Mouse (Mus musculus) midbrain, embryonic 12.5 days (tissue): Measurements from ENCODE around the gene Adamtsl3. TPM values are rescaled to one million over a fixed set of nuclear protein-coding genes. Genes with fewer than 3 reads are reported as not detected.
A peak's percentile ranks its signal among the peaks of the same experiment; 100 is the strongest.

Experiments
- ATAC-seq: fragments of 200-750 bp; cut with Nextera tagmentation; 2 replicates; pipeline ENCODE4 v1.8.0; 2017; ENCODE audit warnings: low read depth, moderate TSS enrichment, moderate library complexity; ENCODE audit not compliant: low FRiP score
- H3K27ac ChIP-seq: fragments of 300-500 bp; sonication (generic); replicated peaks from 2 replicates; pipeline ENCODE4 v1.5.1; 2016; ENCODE audit warnings: mild to moderate bottlenecking
- H3K27me3 ChIP-seq: fragments of 300-500 bp; sonication (generic); 2 replicates; pipeline ENCODE4 v1.6.1; 2016; ENCODE audit warnings: mild to moderate bottlenecking
- H3K36me3 ChIP-seq: fragments of 300-500 bp; sonication (generic); 2 replicates; pipeline ENCODE4 v1.6.1; 2016
- H3K4me1 ChIP-seq: fragments of 300-500 bp; sonication (generic); 2 replicates; pipeline ENCODE4 v1.6.1; 2016
- H3K4me2 ChIP-seq: fragments of 300-500 bp; sonication (generic); replicated peaks from 2 replicates; pipeline ENCODE4 v1.6.1; 2016; ENCODE audit warnings: mild to moderate bottlenecking, moderate library complexity
- H3K4me3 ChIP-seq: fragments of 300-500 bp; sonication (generic); 2 replicates; pipeline ENCODE4 v1.5.1; 2016; ENCODE audit warnings: mild to moderate bottlenecking
- H3K9ac ChIP-seq: fragments of 300-500 bp; sonication (generic); replicated peaks from 2 replicates; pipeline ENCODE4 v1.6.1; 2016; ENCODE audit warnings: mild to moderate bottlenecking, moderate library complexity
- H3K9me3 ChIP-seq: fragments of 300-500 bp; sonication (generic); 2 replicates; pipeline ENCODE4 v1.6.1; 2016; ENCODE audit warnings: mild to moderate bottlenecking
- WGBS: fragments of 180-500 bp; shearing (Covaris S2); methylation state at CpG from one replicate; pipeline ENCODE4 v1.1.7; 2016; 5-methylcytosine and 5-hydroxymethylcytosine counted together
- polyA plus RNA-seq: library from polyadenylated mRNA; unstranded; fragments of >200 nt; fragmentation: Nextera tagmentation; extraction: Ambion mirVana; gene quantifications from 2 replicates; pipeline ENCODE4 v1.2.1, GENCODE M21; 2016

Adamtsl3 gene
- polyA plus RNA-seq, result 0.18 and 0.55 TPM in 2 replicates

DNA sequence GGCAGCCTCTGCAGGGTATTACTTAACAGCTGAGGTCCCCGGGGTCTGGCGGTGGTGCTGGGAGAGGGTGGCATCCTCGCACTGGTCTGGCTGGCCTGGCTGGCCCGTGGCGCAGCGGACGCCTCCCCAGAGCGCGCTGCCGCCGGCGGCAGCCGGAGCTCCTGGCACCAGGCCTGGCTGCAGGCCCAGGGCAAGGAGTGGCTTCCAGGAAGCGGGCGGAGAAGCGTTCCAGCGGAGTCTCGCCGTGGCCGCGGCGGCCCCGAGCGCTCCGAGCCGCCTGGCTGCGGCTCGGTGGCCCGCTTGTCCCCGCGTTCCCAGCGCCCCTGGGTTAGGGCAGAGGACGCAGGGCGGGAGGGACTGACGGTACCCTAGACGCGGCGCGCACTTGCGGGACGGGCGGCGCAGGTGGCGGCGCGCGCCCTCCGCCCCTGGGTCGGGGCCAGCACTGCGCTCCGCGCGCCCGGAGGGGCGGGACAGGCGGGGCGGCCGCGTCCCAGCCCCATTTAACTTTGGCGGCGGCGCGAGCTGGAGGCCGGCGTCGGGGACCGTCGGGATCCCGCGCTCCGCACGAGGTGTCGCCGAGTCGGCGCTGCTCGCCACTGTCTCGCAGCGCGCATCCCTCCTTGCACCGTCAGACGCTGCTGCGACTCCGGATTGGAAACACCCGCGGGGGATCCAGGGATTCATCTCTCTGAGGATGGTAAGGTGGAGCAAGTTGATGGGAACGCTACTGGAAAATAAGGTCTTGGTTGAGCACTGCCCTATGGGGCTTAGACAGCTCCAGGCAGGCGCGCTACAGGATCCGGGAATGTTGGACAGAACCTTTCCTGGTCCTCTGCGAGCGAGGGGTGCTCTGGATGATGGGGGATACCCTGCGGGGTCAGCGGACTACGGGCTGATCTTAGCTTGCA is at the start of gene Adamtsl3:
Adamtsl3 (plus strand) TSS at position 484 of the 911 bp plus-strand sequence.
- Histone ChIP-seq H3K4me1 (peaks cover 11% of the 10 kb centered on the region), H3K9ac (no peak within 1 kb of the TSS), H3K27me3 (peaks cover 48% of the 10 kb centered on the region), H3K36me3 (no peaks in the 10 kb centered on the region), H3K27ac (no peak within 1 kb of the TSS), H3K4me2 (peak within 1 kb of the TSS; percentile 71), H3K4me3 (peak within 1 kb of the TSS; percentile 46), H3K9me3 (no peaks in the 10 kb centered on the region)
- peak; percentile 66; the same call in 1 of the 2 replicates for ATAC-seq
- under 1% methylated on average over 72 of the region's 95 CpGs for WGBS

DNA sequence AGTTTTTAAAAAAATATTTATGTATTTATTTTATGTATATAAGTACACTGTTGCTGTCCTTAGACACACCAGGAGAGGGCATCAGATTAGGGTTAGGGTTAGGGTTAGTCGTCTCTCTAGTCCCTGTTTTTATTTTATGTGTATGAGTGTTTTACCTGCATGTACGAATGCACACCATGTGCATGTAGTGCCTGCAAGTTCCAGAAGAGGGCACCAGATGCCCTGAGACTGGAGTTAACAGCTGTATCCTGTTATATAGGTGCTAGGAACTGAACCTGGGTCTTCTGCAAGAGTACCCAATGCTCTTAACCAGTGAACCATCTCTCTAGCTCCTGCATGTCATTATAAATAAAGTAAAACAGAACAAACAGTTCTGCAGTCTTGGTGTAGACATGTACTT is 48.3 kb upstream of the Adamtsl3 start:
- no peak overlapping the region for H3K4me3 ChIP-seq
- H3K36me3 ChIP-seq, result no peaks in the 10 kb centered on the region
- H3K4me1 ChIP-seq, result no peaks in the 10 kb centered on the region
- no peak overlapping the region for H3K4me2 ChIP-seq
- no peak overlapping the region for H3K27ac ChIP-seq
- no peaks in the 10 kb centered on the region for H3K27me3 ChIP-seq
- WGBS, result 94% methylated on average over 2 of the region's 2 CpGs
- no peak for ATAC-seq
- no peak overlapping the region for H3K9ac ChIP-seq
- H3K9me3 ChIP-seq, result peaks cover 6% of the 10 kb centered on the region; the same call in 1 of the 2 replicates

DNA sequence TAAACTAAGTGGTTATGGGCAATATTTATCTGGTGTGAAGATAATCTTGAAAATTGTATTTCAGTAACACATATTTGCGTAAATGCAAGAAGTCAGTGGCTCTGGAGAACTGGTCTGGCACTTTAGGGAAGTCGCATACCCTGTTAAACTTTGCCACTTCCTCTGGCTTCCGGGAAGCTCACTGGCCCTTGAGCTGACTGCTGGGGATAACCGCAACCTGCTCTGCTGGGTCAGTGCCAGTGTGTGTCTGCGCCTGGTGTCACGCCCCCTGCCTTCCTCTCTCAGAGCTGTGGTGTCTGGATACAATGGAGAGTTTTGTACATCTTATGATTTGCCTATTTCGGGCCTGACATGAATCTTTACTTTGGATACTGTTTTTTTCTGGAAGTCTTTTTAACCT is 42.1 kb upstream of the Adamtsl3 start:
- Histone ChIP-seq H3K4me1 (peaks cover 4% of the 10 kb centered on the region; the same call in 1 of the 2 replicates), H3K27me3 (no peaks in the 10 kb centered on the region), H3K4me2 (no peak overlapping the region), H3K36me3 (no peaks in the 10 kb centered on the region), H3K9ac (no peak overlapping the region), H3K4me3 (no peak overlapping the region), H3K9me3 (no peaks in the 10 kb centered on the region), H3K27ac (no peak overlapping the region)
- WGBS, result 85% methylated on average over 7 of the region's 7 CpGs
- ATAC-seq, result no peak

DNA sequence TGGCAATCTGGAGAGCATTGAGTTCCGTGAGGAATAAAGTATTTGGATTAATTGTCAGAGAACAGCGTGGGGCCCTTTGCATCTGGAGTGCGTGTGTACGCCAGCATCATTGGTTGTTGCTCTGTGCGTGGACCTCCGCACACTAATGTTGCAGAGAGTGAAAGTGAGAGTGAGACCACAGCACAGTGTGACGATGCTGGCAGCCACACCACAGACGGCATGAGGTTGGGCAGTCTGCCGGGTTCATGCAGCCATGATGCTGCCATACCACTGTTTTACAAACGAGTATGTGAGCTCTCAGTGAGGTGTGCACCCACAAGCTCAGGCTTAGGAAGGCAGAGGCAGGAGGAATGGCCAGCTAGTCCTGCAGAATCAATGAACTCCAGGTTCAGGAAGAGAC is 41.4 kb upstream of the Adamtsl3 start:
- Histone ChIP-seq H3K9me3 (no peaks in the 10 kb centered on the region), H3K36me3 (no peaks in the 10 kb centered on the region), H3K4me2 (no peak overlapping the region), H3K4me1 (peaks cover 4% of the 10 kb centered on the region; the same call in 1 of the 2 replicates), H3K9ac (no peak overlapping the region), H3K27me3 (no peaks in the 10 kb centered on the region), H3K27ac (no peak overlapping the region), H3K4me3 (no peak overlapping the region)
- ATAC-seq, result no peak
- 83% methylated on average over 10 of the region's 10 CpGs for WGBS

DNA sequence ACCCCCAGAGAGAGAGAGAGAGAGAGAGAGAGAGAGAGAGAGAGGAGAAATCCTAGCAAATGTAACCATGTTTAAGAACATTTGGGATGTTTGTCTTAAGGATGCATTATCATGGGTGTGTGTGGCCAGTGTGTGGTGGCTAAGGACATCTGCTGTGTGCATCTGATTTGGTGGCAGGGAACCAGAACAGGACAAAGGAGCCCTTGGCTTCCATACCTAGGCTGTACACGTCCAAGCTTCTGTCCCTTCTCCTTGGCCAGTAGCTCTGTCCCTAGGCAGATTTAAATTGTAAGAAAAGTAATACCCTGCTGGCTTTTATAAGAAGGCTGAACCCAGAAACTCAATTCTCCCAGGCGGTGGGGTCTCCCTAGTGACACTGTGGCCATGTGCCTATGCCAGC is 40.9 kb upstream of the Adamtsl3 start:
- WGBS, result 76% methylated on average over 2 of the region's 2 CpGs
- Histone ChIP-seq H3K4me2 (no peak overlapping the region), H3K36me3 (no peaks in the 10 kb centered on the region), H3K9me3 (no peaks in the 10 kb centered on the region), H3K9ac (no peak overlapping the region), H3K27me3 (no peaks in the 10 kb centered on the region), H3K27ac (no peak overlapping the region), H3K4me3 (no peak overlapping the region), H3K4me1 (peaks cover 4% of the 10 kb centered on the region; the same call in 1 of the 2 replicates)
- ATAC-seq, result no peak

DNA sequence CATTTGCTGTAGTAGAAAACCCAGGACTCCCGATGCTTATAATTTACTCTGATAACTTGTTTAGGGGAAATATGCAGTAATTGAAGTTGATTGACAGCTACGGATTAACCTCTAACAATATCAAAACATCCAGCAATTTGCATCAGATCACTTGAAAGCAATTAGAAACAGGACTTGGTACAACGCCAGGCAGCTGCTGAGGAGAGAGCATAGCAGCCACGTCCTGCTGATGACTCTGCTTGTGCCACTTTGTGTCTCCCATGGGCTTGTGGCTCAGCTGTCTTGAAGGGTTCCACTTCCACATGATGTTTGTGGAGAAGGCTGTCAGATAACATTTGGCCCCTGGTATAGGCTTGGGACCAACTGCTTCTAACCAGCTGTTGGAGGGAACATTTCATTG is 27.1 kb upstream of the Adamtsl3 start:
- no peak for ATAC-seq
- no peak overlapping the region for H3K4me2 ChIP-seq
- H3K4me1 ChIP-seq, result no peaks in the 10 kb centered on the region
- H3K27me3 ChIP-seq, result no peaks in the 10 kb centered on the region
- H3K4me3 ChIP-seq, result no peak overlapping the region
- H3K36me3 ChIP-seq, result no peaks in the 10 kb centered on the region
- H3K9me3 ChIP-seq, result no peaks in the 10 kb centered on the region
- H3K27ac ChIP-seq, result no peak overlapping the region
- H3K9ac ChIP-seq, result no peak overlapping the region
- WGBS, result 68% methylated on average over 4 of the region's 4 CpGs

DNA sequence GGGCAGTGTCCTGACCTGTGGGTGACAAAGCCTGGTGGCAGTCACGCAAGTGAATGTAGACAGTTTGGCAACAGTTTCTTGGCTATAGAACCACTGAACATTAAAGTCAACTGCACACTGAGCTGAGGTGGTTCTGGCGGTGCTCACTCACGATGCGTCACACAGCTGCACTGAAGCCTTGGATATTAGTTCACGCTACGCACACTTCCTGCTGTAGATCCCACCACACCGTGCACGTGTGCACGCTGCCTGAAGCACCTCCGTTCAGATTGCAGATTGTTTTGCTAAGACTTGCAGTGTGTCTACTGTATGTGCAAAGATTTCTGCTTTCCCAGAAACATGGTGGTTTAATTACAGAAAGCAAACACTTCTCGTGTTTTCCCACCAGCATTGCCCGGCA is 17.0 kb upstream of the Adamtsl3 start:
- ATAC-seq, result no peak
- Histone ChIP-seq H3K9ac (no peak overlapping the region), H3K4me1 (no peaks in the 10 kb centered on the region), H3K4me2 (no peak overlapping the region), H3K36me3 (no peaks in the 10 kb centered on the region), H3K9me3 (no peaks in the 10 kb centered on the region), H3K27me3 (no peaks in the 10 kb centered on the region), H3K4me3 (no peak overlapping the region), H3K27ac (no peak overlapping the region)
- WGBS, result 88% methylated on average over 12 of the region's 12 CpGs

DNA sequence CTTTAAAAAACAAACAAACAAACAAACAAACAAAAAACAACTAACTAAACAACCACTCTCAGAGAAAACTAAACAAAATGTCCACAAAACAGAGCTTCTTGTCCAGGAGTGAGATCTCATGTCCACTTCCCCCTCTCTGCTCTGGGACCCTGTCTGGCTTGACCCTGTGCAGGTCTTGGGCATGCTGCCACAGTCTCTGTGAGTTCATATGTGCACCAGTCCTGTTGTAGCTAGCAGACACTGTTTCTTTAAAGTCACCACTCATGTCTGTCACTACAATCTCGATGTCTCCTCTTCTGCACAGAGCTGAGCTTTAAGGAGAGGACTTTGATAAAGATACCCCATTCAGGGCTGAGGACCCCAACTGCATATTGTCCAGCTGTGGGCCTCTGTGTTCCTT is 8.9 kb upstream of the Adamtsl3 start:
- WGBS, result 81% methylated on average over 1 of the region's 1 CpGs
- H3K4me3 ChIP-seq, result no peak overlapping the region
- H3K4me1 ChIP-seq, result no peaks in the 10 kb centered on the region
- no peak overlapping the region for H3K9ac ChIP-seq
- no peak for ATAC-seq
- H3K4me2 ChIP-seq, result no peak overlapping the region
- H3K36me3 ChIP-seq, result no peaks in the 10 kb centered on the region
- no peak overlapping the region for H3K27ac ChIP-seq
- no peaks in the 10 kb centered on the region for H3K27me3 ChIP-seq
- H3K9me3 ChIP-seq, result no peaks in the 10 kb centered on the region

DNA sequence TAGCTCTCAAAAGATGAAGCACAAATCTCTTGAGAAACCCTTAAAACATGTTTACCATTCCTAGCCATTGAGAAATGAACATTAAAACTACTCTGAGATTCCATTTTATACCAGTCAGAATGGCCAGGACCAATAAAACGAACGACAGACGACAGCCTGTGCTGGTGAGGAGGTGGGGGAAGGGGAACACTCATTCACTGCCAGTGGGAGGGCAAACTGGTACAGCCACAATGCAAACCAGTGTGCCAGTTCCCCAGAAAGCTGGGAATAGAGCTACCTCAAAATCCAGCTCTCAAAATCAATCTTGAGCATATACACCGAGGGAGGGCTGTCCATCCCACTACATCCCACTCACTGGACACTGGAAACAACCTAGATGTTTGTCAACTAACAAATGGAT is 8.3 kb upstream of the Adamtsl3 start:
- Histone ChIP-seq H3K9ac (no peak overlapping the region), H3K36me3 (no peaks in the 10 kb centered on the region), H3K4me1 (no peaks in the 10 kb centered on the region), H3K27me3 (no peaks in the 10 kb centered on the region), H3K27ac (no peak overlapping the region), H3K4me3 (no peak overlapping the region), H3K4me2 (no peak overlapping the region), H3K9me3 (no peaks in the 10 kb centered on the region)
- no peak for ATAC-seq
- WGBS, result 69% methylated on average over 4 of the region's 4 CpGs

DNA sequence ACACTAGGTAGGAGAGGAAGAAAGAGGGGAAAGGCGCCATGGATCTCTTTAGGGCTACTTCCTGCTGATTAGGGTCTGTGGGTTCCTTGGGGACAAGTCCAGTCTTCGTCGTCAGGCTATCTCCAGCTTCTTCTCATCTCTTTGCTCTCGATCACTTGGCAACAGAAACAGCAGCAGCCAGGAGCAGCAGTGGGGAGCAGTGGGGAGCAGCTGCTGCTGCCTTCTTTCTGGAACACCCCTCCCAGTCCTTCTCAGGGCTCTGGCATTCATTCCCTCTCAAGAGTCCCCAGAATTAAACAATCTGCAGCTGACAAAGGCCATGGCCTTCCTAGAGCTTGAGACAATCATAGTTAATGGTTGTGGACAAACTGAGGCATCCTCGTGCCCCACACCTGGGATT is 7.6 kb upstream of the Adamtsl3 start:
- no peak for ATAC-seq
- H3K4me3 ChIP-seq, result no peak overlapping the region
- H3K4me1 ChIP-seq, result no peaks in the 10 kb centered on the region
- no peak overlapping the region for H3K27ac ChIP-seq
- no peaks in the 10 kb centered on the region for H3K27me3 ChIP-seq
- no peak overlapping the region for H3K9ac ChIP-seq
- no peak overlapping the region for H3K4me2 ChIP-seq
- no peaks in the 10 kb centered on the region for H3K9me3 ChIP-seq
- H3K36me3 ChIP-seq, result no peaks in the 10 kb centered on the region
- 66% methylated on average over 5 of the region's 5 CpGs for WGBS

DNA sequence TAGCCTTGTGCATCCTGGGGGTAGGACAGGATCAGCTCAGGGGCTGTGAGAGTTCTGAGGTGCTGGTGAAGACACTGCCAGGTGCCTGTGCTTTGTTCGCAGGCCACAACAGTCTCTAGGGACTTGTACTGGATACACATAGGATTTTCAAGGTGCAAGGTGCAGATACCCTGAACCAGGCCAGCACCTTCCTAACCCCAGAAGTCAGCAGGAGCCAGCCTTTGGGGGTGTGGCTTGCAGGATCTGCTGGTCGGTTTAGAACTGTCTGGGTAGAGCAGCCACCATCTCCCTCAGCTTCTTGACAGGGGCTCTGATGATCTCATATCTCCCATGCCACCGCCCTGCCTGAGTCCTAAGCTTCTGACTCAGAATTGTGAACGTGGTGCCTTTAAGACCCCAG is 5.7 kb upstream of the Adamtsl3 start:
- no peak for ATAC-seq
- WGBS, result 66% methylated on average over 4 of the region's 4 CpGs
- no peak overlapping the region for H3K9ac ChIP-seq
- H3K27me3 ChIP-seq, result peaks cover 16% of the 10 kb centered on the region
- H3K4me2 ChIP-seq, result no peak overlapping the region
- no peaks in the 10 kb centered on the region for H3K9me3 ChIP-seq
- H3K4me3 ChIP-seq, result no peak overlapping the region
- H3K27ac ChIP-seq, result no peak overlapping the region
- no peaks in the 10 kb centered on the region for H3K4me1 ChIP-seq
- H3K36me3 ChIP-seq, result no peaks in the 10 kb centered on the region

DNA sequence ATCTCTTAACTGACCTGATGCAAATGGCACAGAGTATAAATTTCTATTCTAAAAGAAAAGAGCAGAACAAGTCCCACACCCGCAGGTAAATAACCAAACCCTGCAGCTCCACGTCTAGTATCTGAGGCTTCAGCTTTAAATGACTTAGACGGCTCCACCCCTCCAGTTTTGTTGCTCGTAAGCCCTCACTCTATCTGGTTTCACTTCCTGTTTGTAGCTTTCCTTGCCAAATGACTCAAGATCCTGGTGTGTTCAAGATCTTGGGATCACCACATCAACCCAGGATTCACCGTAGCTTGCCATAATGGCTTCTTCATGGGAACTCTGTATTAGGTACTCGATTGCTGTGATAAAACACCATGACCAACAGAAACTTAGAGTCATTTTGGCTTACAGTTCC is 4.6 kb upstream of the Adamtsl3 start:
- ATAC-seq, result no peak
- Histone ChIP-seq H3K4me2 (no peak overlapping the region), H3K4me1 (peaks cover 9% of the 10 kb centered on the region), H3K4me3 (no peak overlapping the region), H3K9me3 (no peaks in the 10 kb centered on the region), H3K27me3 (peaks cover 26% of the 10 kb centered on the region), H3K27ac (no peak overlapping the region), H3K9ac (no peak overlapping the region), H3K36me3 (no peaks in the 10 kb centered on the region)
- WGBS, result 74% methylated on average over 6 of the region's 6 CpGs
